Mouse (Mus musculus) heart, adult 2 months (tissue): Measurements from ENCODE around the gene Noc2l. TPM values are rescaled to one million over a fixed set of nuclear protein-coding genes. Genes with fewer than 3 reads are reported as not detected.

ENCODE experiments used
- DNase-seq, 2 experiments: peaks; one replicate each; pipeline ENCODE4 v3.0.0; 2021
- H3K27ac ChIP-seq: fragments of 200-600 bp; 2 replicates; pipeline ENCODE4 v1.8.1; 2022
- H3K27me3 ChIP-seq: fragments of 200-500 bp; 2 replicates; pipeline ENCODE4 v1.6.1; 2012; ENCODE audit warnings: mild to moderate bottlenecking, low read length, inconsistent platforms, mixed read lengths; ENCODE audit not compliant: control insufficient read depth, insufficient read depth
- H3K36me3 ChIP-seq: fragments of 200-500 bp; 2 replicates; pipeline ENCODE4 v1.6.1; 2012; ENCODE audit warnings: low read length, inconsistent platforms; ENCODE audit not compliant: control insufficient read depth, insufficient read depth
- H3K4me1 ChIP-seq: fragments of 200-500 bp; 2 replicates; pipeline ENCODE4 v1.6.1; 2011; ENCODE audit warnings: low read length; ENCODE audit not compliant: control insufficient read depth, insufficient read depth
- H3K4me3 ChIP-seq: fragments of 200-600 bp; 2 replicates; pipeline ENCODE4 v1.8.1; 2022
- H3K79me2 ChIP-seq: fragments of 200-500 bp; replicated peaks from 2 replicates; pipeline ENCODE4 v1.6.1; 2012; ENCODE audit warnings: mild to moderate bottlenecking, inconsistent platforms, low read length, moderate library complexity, mixed read lengths; ENCODE audit not compliant: control insufficient read depth, insufficient read depth
- H3K9ac ChIP-seq: fragments of 200-500 bp; 2 replicates; pipeline ENCODE4 v1.6.1; 2012; ENCODE audit warnings: low read depth, mild to moderate bottlenecking, control low read depth, inconsistent platforms, low read length, mixed read lengths
- CTCF ChIP-seq: fragments of 200-600 bp; IDR thresholded peaks from 2 replicates; pipeline ENCODE4 v1.8.1; 2022; ENCODE audit warnings: antibody characterized with exemption, mild to moderate bottlenecking, moderate library complexity
- EP300 ChIP-seq: fragments of 200-500 bp; IDR thresholded peaks from 2 replicates; pipeline ENCODE4 v1.6.1; 2011; ENCODE audit warnings: low read depth, low read length, control low read depth; ENCODE audit not compliant: insufficient read depth
- POLR2A ChIP-seq: fragments of 200-500 bp; IDR thresholded peaks from 2 replicates; pipeline ENCODE4 v1.6.1; 2011; ENCODE audit warnings: mild to moderate bottlenecking, low read depth, low read length, control low read depth; ENCODE audit not compliant: insufficient read depth
- WGBS: fragments of 180-500 bp; shearing (Covaris S2); methylation state at CpG from one replicate; pipeline ENCODE4 v1.1.7; 2018; 5-methylcytosine and 5-hydroxymethylcytosine counted together
- intact Hi-C: fragments of 180-260 bp; cut with DNase I; formaldehyde crosslinking; loops from one replicate; pipeline ENCODE4 v1.15.1; 2025
- microRNA-seq, 2 experiments: library from miRNA; unstranded; fragments of <30 nt; microRNA quantifications; one replicate each; pipeline ENCODE4 v1.2.0; 2021
- polyA plus RNA-seq: library from polyadenylated mRNA; depleted of rRNA; stranded (reverse); fragments of >200 nt; gene quantifications from 2 replicates; pipeline ENCODE4 v1.2.3, GENCODE M21; 2012; rRNA removed
- total RNA-seq, 2 experiments: library from RNA; stranded (reverse); gene quantifications; 2 replicates each; pipeline ENCODE4 v1.2.3; 2021

The Noc2l gene
- total and polyA plus RNA-seq, 3 experiments: 24.8 to 33.9 (median 25.1) TPM

GRCm38 (mm10) chr4:156255078-156255839 is 19.4 kb downstream of the Noc2l start, which contains the start of gene Samd11:
Samd11 (minus strand) TSS chr4:156255657.
- Histone ChIP-seq H3K27me3 (peaks cover 6% of the 10 kb centered on the region; the same call in 1 of the 2 replicates), H3K4me3 (no peak within 1 kb of the TSS), H3K9ac (no peak within 1 kb of the TSS), H3K4me1 (peaks cover 2% of the 10 kb centered on the region; the same call in 1 of the 2 replicates), H3K79me2 (no peaks in the 10 kb centered on the region), H3K27ac (no peak within 1 kb of the TSS), H3K36me3 (no peaks in the 10 kb centered on the region)
- no peak for TF ChIP-seq EP300
- no peak for TF ChIP-seq POLR2A
- no peak for TF ChIP-seq CTCF
- DNase-seq: no peak
- intact Hi-C loops: no loop called here
- 20% methylated on average over 26 of the region's 26 CpGs for WGBS

Small RNAs within 50 kb of the gene (microRNA-seq; reads per million reads assigned to microRNA genes)
- gene Mir7658: 6.6 to 9.0 reads per million in 2 experiments

Other genes with a start within 250 kb of the Noc2l start
- 1 to 10 TPM; 2.5 to 3.0 TPM for gene B3galt6, start 243.4 kb upstream of the Noc2l start, total RNA-seq
- 2.7 and 3.6 TPM in 2 replicates for gene B3galt6, start 243.4 kb upstream of the Noc2l start, polyA plus RNA-seq
- gene Sdf4, start 243.1 kb upstream of the Noc2l start, total RNA-seq: 10 to 100 TPM; 79.2 to 91.0 TPM
- 23.7 and 37.1 TPM in 2 replicates for gene Sdf4, start 243.1 kb upstream of the Noc2l start, polyA plus RNA-seq
- not detected for gene Tnfrsf4, start 222.2 kb upstream of the Noc2l start, total RNA-seq
- 1.1 and 1.4 TPM in 2 replicates for gene Tnfrsf4, start 222.2 kb upstream of the Noc2l start, polyA plus RNA-seq
- gene Tnfrsf18, start 209.8 kb upstream of the Noc2l start, total RNA-seq: under 1 TPM in 1 of 2 experiments, not detected in 1; 0.31 TPM
- 0.80 and 0.82 TPM in 2 replicates for gene Tnfrsf18, start 209.8 kb upstream of the Noc2l start, polyA plus RNA-seq
- not detected for gene Ttll10, start 176.6 kb upstream of the Noc2l start, total RNA-seq
- 0.32 and 1.1 TPM in 2 replicates for gene Ttll10, start 176.6 kb upstream of the Noc2l start, polyA plus RNA-seq
- 1 to 10 TPM; 1.7 to 3.5 TPM for gene 9430015G10Rik, start 126.0 kb upstream of the Noc2l start, total RNA-seq
- gene 9430015G10Rik, start 126.0 kb upstream of the Noc2l start, polyA plus RNA-seq: 5.9 and 7.5 TPM in 2 replicates
- under 1 TPM in 1 of 2 experiments, not detected in 1; 0.07 TPM for gene Rnf223, start 105.5 kb upstream of the Noc2l start, total RNA-seq
- 0.09 and 0.14 TPM in 2 replicates for gene Rnf223, start 105.5 kb upstream of the Noc2l start, polyA plus RNA-seq
- gene Agrn, start 38.5 kb upstream of the Noc2l start, total RNA-seq: 10 to 100 TPM; 24.3 to 26.9 TPM
- gene Agrn, start 38.5 kb upstream of the Noc2l start, polyA plus RNA-seq: 50.4 and 70.1 TPM in 2 replicates
- gene Isg15, start 35.2 kb upstream of the Noc2l start, total RNA-seq: 1 to 10 TPM; 3.2 to 4.5 TPM
- 6.9 and 8.3 TPM in 2 replicates for gene Isg15, start 35.2 kb upstream of the Noc2l start, polyA plus RNA-seq
- 10 to 100 TPM in 1 of 2 experiments, 1 to 10 TPM in 1; 9.7 to 12.1 TPM for gene AW011738, start 32.7 kb upstream of the Noc2l start, total RNA-seq
- 4.6 and 4.8 TPM in 2 replicates for gene AW011738, start 32.7 kb upstream of the Noc2l start, polyA plus RNA-seq
- 100 to 1,000 TPM; 273 to 332 TPM for gene Perm1, start 20.1 kb upstream of the Noc2l start, total RNA-seq
- 163 and 257 TPM in 2 replicates for gene Perm1, start 20.1 kb upstream of the Noc2l start, polyA plus RNA-seq
- gene Plekhn1, start 1.2 kb upstream of the Noc2l start, total RNA-seq: 10 to 100 TPM in 1 of 2 experiments, 1 to 10 TPM in 1; 9.7 to 10.8 TPM
- gene Plekhn1, start 1.2 kb upstream of the Noc2l start, polyA plus RNA-seq: 25.2 and 28.0 TPM in 2 replicates
- gene Samd11, start 19.6 kb downstream of the Noc2l start, total RNA-seq: not detected
- gene Samd11, start 19.6 kb downstream of the Noc2l start, polyA plus RNA-seq: 0.09 and 0.61 TPM in 2 replicates
- gene Vmn2r-ps159, start 95.1 kb downstream of the Noc2l start, total RNA-seq: not detected
- not detected in 2 replicates for gene Vmn2r-ps159, start 95.1 kb downstream of the Noc2l start, polyA plus RNA-seq